Mouse (Mus musculus): ENCODE data around the gene Ets2.

Ets2 gene

DNA sequence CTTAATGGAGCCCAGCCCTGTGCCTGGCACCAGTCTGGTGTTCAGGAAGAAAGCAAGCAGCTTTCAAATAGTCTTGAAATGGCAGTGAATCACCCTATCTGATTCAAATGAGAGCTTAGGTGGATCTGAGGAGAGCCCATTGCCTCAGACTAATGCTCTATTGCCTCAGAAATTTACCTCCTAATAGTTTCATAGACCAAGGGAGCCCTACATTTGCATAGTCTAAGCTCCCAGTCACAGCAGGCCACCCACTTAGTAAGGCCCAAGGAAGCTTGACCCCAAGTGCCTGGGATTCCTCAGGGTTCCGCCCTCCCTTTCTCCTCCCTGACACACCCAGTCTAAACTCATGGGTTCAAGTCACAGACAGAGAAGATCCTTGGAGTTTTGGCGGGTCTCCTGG, 65.4 kb downstream of the Ets2 start:
- CTCF ChIA-PET = no interaction called here

DNA sequence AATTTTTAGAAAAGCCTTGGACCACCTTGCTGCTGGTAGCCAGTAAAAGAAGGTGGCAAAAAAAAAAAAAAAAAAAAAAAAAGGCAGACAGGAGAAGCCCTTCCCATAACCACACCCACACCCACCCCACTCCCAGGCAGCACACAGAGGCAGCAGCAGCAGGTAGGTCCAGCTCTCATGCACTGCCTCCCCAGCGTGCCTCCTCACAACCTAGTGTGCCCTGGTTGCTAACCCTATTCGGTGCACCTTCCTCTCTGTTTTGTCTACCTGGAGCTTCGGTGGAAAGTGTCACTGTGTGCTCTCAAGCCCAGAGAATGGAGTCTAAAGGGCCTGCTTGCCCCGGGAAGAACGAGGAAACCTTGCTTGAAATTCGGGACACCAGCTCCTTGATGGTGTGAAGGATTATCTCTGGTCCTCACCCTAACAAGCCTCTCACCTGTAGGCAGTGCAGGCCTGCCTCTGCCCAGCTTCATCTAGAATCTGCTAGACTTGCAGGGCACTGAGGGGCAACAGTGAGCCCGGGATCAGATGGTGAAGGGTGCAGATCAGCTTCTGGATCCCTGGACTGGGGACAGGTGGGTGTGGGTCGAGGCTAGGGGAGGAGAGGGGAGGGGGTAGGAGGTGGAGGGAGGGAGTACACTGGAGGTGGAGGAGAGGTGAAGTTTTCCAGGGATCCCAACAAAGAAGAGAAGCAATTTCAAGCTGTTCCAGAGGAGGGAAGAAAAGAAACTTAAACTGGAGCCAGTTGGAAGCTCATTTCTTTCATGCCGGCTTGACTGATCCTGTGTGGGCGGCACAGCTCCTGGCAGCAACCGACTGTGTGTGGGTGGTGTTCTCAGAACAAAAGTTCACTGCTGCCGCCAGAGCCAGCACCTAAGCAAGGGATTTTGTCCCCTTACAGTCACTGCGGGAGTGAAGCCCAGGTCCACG, 67.5 kb downstream of the Ets2 start:
- CTCF ChIA-PET = no interaction called here

DNA sequence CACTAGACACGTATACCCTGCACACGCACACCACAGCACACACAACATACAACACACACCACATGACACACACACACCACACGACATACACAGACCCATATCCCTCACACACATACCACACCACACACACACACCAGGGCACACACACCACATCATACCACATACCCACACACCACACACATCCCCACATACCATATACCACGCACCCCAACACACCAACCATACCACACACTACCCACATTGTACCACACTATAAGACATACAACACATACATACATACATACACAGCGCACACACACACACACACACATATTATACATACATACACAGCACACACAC, 68.1 kb downstream of the Ets2 start:
- CTCF ChIA-PET = no interaction called here

DNA sequence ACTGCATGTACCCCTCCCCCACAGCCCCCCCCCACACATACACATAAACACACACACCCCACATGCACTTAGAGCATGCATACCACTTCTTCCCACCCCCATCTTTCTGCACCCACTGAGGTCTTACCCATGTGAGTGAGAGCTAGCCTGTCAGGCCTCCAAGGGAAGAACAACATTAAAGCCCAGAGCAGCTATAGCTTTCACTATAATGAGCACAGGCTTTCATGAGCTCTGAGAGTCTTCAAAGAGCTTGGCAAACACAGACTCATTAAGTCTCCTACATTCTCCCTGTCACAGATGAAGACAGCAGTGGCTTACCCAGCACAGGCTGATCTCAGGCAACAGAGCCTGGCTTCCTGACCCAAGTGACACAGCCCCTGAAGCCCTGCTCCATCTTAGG, 68.5 kb downstream of the Ets2 start:
- CTCF ChIA-PET = interaction anchor here (0.5 kb wide), 1 partner anchor 18 kb away, joined by 8 read pairs; no protein-coding TSS in a partner anchor

Data from spleen, embryonic (tissue).